Mouse (Mus musculus) thymus, adult 18-20 months (tissue): ENCODE measurements around the gene Sugt1.

Experiments used
- DNase-seq, 2 experiments: peaks; one replicate each; pipeline ENCODE4 v3.0.0; 2022; ENCODE audit warnings: mixed read lengths in 2 of 2

Gene Sugt1

DNA sequence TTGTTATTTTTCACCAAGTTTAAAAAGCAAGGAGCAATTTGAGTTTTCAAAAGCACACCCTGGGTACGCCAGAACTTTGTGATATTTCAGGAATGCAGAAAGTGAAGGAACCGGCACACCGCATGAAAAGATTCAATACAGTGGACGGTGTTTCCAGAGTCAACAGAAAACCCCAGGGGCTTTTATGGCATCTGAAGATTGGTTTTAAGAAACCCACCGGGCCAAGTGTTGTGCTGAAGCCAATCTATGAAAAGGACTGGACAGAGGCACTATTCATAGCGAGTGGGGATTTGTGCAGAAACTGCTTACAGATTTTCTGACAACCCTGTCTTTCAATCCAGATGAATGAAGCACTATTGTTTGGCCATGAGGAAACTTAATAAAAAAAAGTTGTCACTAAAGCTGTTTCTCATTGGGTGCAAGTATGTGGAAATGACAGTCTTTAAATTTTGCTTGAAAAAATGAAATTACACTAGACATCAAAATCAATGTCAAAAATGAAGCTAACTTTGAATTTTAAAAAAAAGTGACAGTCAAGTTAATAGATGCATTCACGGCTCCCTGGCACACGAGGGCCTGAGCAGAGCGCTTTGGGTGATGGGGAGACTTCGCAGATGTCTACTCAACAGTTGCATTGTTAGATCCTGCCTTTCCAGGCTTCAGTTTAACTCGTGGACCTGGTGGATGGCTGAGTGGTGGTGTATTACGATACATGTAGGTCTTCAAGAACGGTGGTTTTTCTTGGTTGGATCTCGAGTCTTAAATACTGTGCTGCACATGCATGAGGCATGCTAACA is 90.6 kb downstream of the Sugt1 start:
- DNase-seq = no peak

DNA sequence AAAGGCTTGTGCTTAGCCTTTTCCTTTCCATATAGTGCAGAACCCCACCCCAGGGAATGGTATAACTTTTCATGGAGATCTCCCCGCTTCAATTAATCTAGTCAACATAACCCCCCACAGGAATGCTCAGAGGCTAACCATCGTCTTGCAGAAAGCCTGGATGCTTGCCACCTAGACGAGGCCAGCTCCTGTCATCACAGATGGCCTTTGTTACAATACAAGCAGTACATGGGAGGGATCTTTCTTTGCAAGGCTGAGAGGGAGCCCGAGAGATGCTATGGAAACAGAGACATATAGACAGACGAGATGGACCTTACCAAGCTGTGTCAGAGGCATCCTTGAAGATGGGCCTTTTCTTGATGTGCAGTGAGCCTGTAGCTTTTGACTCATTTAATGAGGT is 93.2 kb downstream of the Sugt1 start:
- DNase-seq = no peak
